Mouse (Mus musculus): ENCODE data around the gene Tmem51.

Tmem51 gene

GRCm38 (mm10) chr4:142081631-142082283 lies 2.3 kb downstream of the Tmem51 start:
- no peak for DNase-seq (ENCODE audit: low spot score)

DNA sequence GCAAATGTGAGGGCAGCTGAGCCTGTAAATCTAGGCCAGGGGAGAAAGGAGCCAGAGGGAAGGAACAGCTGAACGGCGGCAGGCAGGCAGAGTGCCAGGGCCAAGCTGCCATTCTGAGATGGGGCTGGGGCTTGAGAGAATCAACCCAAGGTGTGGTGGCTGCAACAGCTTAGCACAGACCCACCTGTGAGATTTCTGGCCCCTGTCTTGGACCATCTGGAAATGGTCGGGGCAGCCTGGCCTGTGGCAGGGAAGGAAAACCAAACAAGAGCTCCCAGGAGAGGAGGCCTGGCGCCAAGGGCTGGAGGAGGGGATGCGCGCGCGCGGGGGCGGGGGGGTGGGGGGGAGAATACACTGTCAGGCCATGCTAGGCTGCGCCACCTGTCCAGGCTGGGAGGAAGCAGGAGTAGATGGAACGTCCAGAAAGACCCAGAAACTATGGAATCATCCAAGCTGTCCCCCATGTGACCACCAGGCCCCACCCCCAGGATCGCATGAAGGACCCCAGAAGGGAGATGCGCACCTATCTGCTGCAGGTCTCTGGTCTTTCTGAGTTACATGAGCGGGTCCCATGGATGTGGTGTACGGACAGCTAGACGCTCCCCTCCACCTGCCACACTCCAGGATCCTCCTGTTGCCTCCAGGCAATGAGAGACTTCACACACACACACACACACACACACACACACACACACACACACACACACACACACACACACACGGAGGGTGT lies 3.0 kb downstream of the Tmem51 start:
- no peak for DNase-seq (ENCODE audit: low spot score)

DNA sequence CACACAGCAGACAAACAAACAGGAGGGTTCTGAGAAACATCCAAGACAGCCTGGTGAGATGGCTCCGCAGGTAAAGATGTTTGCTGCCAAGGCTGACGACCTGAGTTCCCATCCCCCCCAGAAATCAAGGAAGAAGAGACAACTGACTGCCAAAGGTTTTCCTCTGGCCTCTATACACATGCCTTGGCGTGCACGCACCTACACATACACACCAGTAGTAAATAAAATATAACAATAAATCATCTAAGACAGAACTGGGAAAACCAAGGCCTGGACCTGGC lies 3.7 kb downstream of the Tmem51 start:
- no peak for DNase-seq (ENCODE audit: low spot score)

- no peak for DNase-seq (ENCODE audit: low spot score)
Measured at GRCm38 (mm10) chr4:142079629-142080486, 4.2 kb downstream of the Tmem51 start.

- DNase-seq (ENCODE audit: low spot score), result no peak
Measured at GRCm38 (mm10) chr4:142077572-142078271, 6.4 kb downstream of the Tmem51 start.

GRCm38 (mm10) chr4:142076883-142077282 lies 7.2 kb downstream of the Tmem51 start:
- DNase-seq (ENCODE audit: low spot score), result no peak

DNA sequence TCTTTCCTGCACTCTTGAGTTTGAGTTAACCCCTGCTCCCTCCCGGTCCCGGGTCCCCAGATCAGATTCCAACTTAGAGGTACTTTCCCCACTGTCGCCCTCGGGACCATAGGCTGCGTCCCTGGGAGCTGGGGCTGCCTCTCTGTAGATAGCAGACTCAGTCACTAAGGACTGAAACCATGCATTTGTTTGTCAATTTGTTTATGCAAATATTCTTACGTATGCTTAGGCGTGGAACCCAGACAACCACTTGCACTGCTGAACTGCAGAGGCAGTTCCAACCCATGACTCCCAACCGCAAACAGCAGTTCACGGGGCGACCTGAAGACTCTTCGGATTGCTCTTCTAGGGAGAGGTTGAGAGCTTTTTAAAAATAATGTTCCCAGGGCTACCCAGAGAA lies 8.2 kb downstream of the Tmem51 start:
- DNase-seq (ENCODE audit: low spot score), result no peak

- DNase-seq (ENCODE audit: low spot score), result no peak
Measured at GRCm38 (mm10) chr4:142074060-142074732, 9.9 kb downstream of the Tmem51 start.

- no peak for DNase-seq (ENCODE audit: low spot score)
Measured at GRCm38 (mm10) chr4:142071243-142071991, 12.7 kb downstream of the Tmem51 start.

DNA sequence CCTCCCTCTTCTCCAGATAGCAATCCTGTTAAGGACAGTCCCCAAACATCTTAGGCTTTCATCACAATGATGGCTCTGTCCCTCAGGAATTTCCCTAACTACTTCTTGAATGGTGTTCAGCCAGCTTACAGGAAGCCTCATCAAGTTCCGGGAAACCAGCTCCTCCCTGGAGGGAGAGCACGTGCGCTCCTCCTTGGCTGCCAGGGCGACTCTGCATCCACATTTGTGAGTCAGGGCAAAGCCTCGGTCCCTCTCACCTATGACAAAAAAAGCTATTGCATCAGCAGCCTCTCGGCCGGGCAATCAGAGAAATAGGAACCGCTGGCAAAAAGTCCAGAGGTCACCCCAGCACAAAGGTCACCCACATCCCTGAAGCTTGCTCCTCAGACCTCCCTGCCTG lies 13.3 kb downstream of the Tmem51 start:
- no peak for DNase-seq (ENCODE audit: low spot score)

DNA sequence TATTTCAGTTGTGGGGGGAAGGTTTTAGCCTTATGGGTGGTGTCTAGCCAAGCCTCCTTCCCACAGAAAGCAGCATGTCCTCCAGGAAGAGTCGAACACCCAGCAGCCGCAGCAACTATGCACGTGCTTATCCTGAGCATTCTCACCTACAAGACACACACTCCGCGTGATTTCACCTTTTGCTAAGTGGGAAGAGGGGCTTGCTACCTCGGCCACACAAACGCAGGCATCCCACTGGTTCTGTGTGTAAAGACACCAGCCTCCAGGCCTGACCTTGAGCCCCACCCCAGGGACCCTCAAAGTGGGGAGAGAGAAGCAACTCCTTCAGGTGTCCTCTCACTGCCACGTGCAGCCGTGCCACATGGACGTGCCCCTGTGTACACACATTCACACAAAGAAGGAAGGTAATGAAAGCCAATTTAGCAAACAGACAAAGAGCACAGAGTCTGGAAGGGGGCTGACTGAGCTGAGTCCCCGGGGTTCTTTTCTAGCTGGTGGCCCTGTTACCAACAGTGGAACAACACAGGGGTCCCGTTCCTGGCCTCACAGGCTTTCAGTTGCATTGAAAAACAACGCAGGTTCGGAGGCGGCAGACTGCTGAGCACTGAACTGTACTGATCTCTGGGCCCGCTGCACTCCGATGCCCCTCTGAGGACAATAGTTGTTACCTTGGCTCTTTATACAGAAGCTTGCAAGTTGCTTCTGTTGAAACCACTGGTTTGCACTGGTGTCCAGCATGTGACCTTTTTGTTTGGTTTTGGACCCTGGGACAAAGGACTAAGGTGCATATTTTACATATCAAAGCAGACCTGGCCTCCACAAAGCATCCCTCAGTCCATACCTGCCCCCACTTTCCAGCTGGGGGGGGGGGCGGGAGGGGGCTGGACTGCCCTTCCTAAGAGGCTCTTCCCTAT lies 14.9 kb downstream of the Tmem51 start:
- no peak for DNase-seq (ENCODE audit: low spot score)

- no peak for DNase-seq (ENCODE audit: low spot score)
Measured at GRCm38 (mm10) chr4:142066576-142066975, 17.5 kb downstream of the Tmem51 start.

- DNase-seq (ENCODE audit: low spot score), result no peak
Measured at GRCm38 (mm10) chr4:142065835-142066234, 18.3 kb downstream of the Tmem51 start.

DNA sequence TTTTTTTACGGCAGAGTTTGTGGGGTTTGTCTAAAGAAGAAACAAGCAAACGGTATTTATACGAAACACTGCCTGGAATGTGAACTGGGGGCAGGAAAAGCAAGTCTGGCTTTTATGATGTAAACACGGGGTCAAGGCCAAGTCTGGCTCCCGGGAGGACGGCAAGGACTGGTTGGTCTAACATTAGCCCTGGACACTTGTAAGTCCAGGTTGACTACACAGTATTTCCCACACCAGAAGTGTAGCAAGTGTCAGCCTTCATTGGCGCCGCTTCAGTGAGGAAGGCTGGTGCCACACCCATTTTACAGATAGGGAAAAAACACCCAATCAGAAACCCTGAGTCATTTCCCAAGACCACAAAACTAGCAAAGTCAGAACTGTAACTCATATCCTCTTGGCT lies 18.8 kb downstream of the Tmem51 start:
- no peak for DNase-seq (ENCODE audit: low spot score)

DNA sequence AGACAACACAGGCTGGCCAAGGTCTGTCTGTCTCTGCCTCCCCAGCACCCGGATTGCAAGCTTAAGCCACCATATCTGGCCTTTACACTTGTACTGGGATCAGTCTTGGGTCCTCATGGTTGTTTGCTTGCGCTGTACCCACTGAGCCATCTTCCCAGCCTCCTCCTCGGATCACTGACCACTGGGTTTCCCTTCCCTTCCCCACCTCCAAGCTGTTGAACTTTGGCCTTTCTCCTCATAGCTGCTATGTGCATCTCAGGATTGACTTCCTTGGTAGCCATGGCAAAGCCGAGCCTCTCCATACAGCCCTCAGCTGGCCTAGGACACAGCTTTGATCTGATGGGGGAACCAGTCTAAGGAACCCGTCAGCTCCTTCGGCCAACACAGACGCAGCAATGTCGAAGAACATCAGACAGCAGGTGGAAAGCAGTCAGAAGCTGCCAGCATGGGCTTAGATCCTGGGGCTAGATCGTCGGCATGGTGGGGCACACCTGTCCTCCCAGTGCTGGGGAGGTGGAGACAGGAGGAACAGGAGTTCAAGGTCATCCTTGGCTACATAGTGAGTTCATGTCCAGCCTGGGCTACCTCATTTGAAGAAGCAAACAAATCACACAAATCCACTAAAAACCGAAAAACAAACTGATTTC lies 19.4 kb downstream of the Tmem51 start:
- DNase-seq (ENCODE audit: low spot score), result no peak

GRCm38 (mm10) chr4:142063057-142063534 lies 21.0 kb downstream of the Tmem51 start:
- DNase-seq (ENCODE audit: low spot score), result no peak

- no peak for DNase-seq (ENCODE audit: low spot score)
Measured at GRCm38 (mm10) chr4:142061485-142062240, 22.4 kb downstream of the Tmem51 start.
